Mouse (Mus musculus) intestine, postnatal 0 days (tissue): Measurements from ENCODE around the gene Ms4a4d. TPM values are rescaled to one million over a fixed set of nuclear protein-coding genes. Genes with fewer than 3 reads are reported as not detected.
"Not testable (repeated sequence)": the region's sequence is repeated elsewhere in the genome, so short reads cannot be mapped to it uniquely, and the experiment has no call there.

Source experiments
- ATAC-seq: fragments of 200-750 bp; cut with Nextera tagmentation; 2 replicates; pipeline ENCODE4 v1.8.0; 2017; ENCODE audit warnings: mild to moderate bottlenecking, moderate TSS enrichment, moderate library complexity
- H3K27ac ChIP-seq: fragments of 300-500 bp; sonication (generic); 2 replicates; pipeline ENCODE4 v1.5.1; 2014; ENCODE audit warnings: mild to moderate bottlenecking, low read depth, low read length, moderate library complexity
- H3K27me3 ChIP-seq: fragments of 300-500 bp; sonication (generic); replicated peaks from 2 replicates; pipeline ENCODE4 v1.6.1; 2014; ENCODE audit warnings: low read length, mixed read lengths; ENCODE audit not compliant: control insufficient read depth, insufficient read depth
- H3K36me3 ChIP-seq: fragments of 300-500 bp; sonication (generic); 2 replicates; pipeline ENCODE4 v1.6.1; 2014; ENCODE audit warnings: mild to moderate bottlenecking, moderate library complexity; ENCODE audit not compliant: control insufficient read depth, insufficient read depth
- H3K4me1 ChIP-seq: fragments of 300-500 bp; sonication (generic); replicated peaks from 2 replicates; pipeline ENCODE4 v1.6.1; 2014; ENCODE audit warnings: antibody characterized with exemption, low read length, mixed read lengths; ENCODE audit not compliant: control insufficient read depth, insufficient read depth
- H3K4me2 ChIP-seq: fragments of 300-500 bp; sonication (generic); replicated peaks from 2 replicates; pipeline ENCODE4 v1.6.1; 2014; ENCODE audit warnings: low read depth, mild to moderate bottlenecking, moderate library complexity
- H3K4me3 ChIP-seq: fragments of 300-500 bp; sonication (generic); 2 replicates; pipeline ENCODE4 v1.5.1; 2014; ENCODE audit warnings: low read depth, low read length
- H3K9ac ChIP-seq: fragments of 300-500 bp; sonication (generic); 2 replicates; pipeline ENCODE4 v1.6.1; 2014; ENCODE audit warnings: mild to moderate bottlenecking, low read depth, low read length
- H3K9me3 ChIP-seq: fragments of 300-500 bp; sonication (generic); 2 replicates; pipeline ENCODE4 v1.6.1; 2016; ENCODE audit warnings: mixed run types; ENCODE audit not compliant: control insufficient read depth
- CTCF ChIP-seq: sonication (generic); IDR thresholded peaks from 2 replicates; pipeline ENCODE4 v1.5.1; 2016; ENCODE audit warnings: low read depth, mild to moderate bottlenecking, control low read depth, antibody characterized with exemption, moderate library complexity
- WGBS: fragments of 180-500 bp; shearing (Covaris S2); extraction: QIAGEN DNeasy Blood & Tissue Kit; methylation state at CpG from one replicate; pipeline ENCODE4 v1.1.7; 2014; 5-methylcytosine and 5-hydroxymethylcytosine counted together
- polyA plus RNA-seq: library from polyadenylated mRNA; unstranded; fragments of >200 nt; fragmentation: Nextera tagmentation; extraction: Ambion mirVana; gene quantifications from 2 replicates; pipeline ENCODE4 v1.2.1, GENCODE M21; 2015

Gene Ms4a4d
- polyA plus RNA-seq: 8.7 and 9.4 TPM in 2 replicates

DNA sequence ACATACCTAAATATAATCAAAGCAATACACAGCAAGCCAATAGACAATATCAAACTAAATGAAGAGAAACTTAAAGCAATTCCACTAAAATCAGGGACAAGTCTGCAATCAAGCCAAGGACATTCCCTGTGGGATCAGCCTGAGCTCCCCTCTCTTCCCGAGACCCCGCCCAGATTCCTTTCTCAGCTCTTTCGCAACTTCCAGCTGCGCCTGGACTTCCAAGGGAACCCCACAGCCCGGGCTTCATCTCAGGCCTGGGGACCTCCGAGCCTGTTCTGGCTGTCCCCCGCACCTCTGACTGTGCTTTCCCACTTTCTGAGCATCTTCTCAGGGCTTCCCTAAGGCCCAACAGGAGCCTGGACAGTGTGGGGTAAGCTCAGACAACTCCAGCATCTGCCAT, at the start of gene Ms4a4d:
Ms4a4d (plus strand) TSS at position 209 of the 400 bp plus-strand sequence.
- ATAC-seq: no peak
- Histone ChIP-seq H3K27me3 (no peaks in the 10 kb centered on the region), H3K4me3 (no peak within 1 kb of the TSS), H3K36me3 (no peaks in the 10 kb centered on the region), H3K27ac (no peak within 1 kb of the TSS), H3K9me3 (no peaks in the 10 kb centered on the region), H3K9ac (no peak within 1 kb of the TSS), H3K4me2 (no peak within 1 kb of the TSS), H3K4me1 (no peaks in the 10 kb centered on the region)
- 13% methylated on average over 7 of the region's 7 CpGs for WGBS
- TF ChIP-seq CTCF: no peak

DNA sequence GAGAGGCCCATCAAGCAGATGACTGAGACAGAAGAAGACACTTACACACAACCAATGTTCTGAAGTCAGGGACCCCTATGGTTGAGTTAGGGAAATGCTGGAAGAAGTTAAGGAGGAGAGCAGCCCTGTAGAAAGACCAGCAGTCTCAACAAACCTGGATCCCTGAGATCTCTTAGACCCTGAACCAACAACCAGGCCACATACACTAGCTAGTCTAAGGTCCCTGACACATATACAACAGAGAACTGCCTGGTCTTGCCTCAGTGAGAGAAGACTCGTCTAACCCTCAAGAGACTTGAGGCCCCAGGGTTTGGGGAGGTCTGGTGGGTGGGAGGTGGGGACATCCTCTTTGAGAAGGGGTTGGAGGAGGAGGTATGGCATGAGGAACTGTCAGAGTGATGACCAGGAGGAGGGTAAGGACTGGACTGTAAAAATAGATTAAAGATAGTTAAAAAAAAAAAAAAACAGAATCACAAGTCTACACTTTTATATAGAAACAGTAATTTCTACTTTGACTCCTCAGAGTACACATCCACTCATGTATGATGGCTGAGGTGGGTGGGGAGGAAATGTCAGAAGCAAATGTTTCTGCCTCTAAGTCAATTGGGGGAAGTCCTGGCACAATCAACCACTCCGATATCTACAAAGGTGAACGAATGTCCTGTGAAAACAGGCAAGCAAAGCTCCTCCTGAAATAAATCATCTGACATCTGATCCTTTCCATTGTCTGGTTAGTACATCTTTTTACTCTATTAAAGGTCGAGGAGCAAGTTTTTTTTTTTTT, 45.0 kb upstream of the Ms4a4d start:
- no peak for TF ChIP-seq CTCF
- Histone ChIP-seq H3K4me1 (no peaks in the 10 kb centered on the region), H3K27me3 (no peaks in the 10 kb centered on the region), H3K4me2 (no peak overlapping the region), H3K36me3 (no peaks in the 10 kb centered on the region), H3K9me3 (no peaks in the 10 kb centered on the region), H3K9ac (no peak overlapping the region), H3K4me3 (no peak overlapping the region), H3K27ac (no peak overlapping the region)
- WGBS: 65% methylated on average over 4 of the region's 4 CpGs
- ATAC-seq: no peak

GRCm38 (mm10) chr19:11492671-11493070, 43.9 kb upstream of the Ms4a4d start:
- Histone ChIP-seq H3K4me1 (no peaks in the 10 kb centered on the region), H3K4me3 (no peak overlapping the region), H3K4me2 (no peak overlapping the region), H3K36me3 (no peaks in the 10 kb centered on the region), H3K9me3 (no peaks in the 10 kb centered on the region), H3K9ac (no peak overlapping the region), H3K27me3 (no peaks in the 10 kb centered on the region), H3K27ac (no peak overlapping the region)
- 87% methylated on average over 1 of the region's 1 CpGs for WGBS
- no peak for ATAC-seq
- TF ChIP-seq CTCF: no peak

- Histone ChIP-seq H3K4me3 (no peak overlapping the region), H3K4me1 (no peaks in the 10 kb centered on the region), H3K36me3 (no peaks in the 10 kb centered on the region), H3K9me3 (no peaks in the 10 kb centered on the region), H3K27me3 (no peaks in the 10 kb centered on the region), H3K9ac (no peak overlapping the region), H3K27ac (no peak overlapping the region), H3K4me2 (no peak overlapping the region)
- WGBS: 56% methylated on average over 3 of the region's 3 CpGs
- no peak for ATAC-seq
- no peak for TF ChIP-seq CTCF
Observed at GRCm38 (mm10) chr19:11494519-11494918, 42.1 kb upstream of the Ms4a4d start.

DNA sequence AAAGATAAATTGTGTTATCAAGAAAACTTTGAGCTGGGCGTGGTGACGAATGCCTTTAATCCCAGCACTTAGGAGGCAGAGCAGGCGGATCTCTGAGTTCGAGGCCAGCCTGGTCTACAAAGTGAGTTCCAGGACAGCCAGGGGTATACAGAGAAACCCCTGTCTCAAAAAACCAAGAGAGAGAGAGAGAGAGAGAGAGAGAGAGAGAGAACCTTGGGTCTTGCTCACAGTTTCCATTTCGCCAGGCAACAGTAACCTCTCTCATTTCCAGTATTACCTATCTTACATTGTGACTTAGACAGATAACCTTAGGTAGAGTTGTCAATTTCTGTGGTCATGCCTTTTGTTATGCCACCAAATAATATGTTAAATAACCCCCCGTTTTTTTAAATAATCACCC, 40.2 kb upstream of the Ms4a4d start:
- Histone ChIP-seq H3K27ac (no peak overlapping the region), H3K4me1 (no peaks in the 10 kb centered on the region), H3K9me3 (no peaks in the 10 kb centered on the region), H3K9ac (no peak overlapping the region), H3K36me3 (no peaks in the 10 kb centered on the region), H3K4me2 (no peak overlapping the region), H3K27me3 (no peaks in the 10 kb centered on the region), H3K4me3 (no peak overlapping the region)
- no peak for ATAC-seq
- WGBS: 69% methylated on average over 6 of the region's 6 CpGs
- no peak for TF ChIP-seq CTCF

GRCm38 (mm10) chr19:11497300-11497699, 39.3 kb upstream of the Ms4a4d start:
- H3K9ac ChIP-seq, H3K36me3 ChIP-seq, H3K27ac ChIP-seq, H3K4me3 ChIP-seq, H3K4me2 ChIP-seq, ATAC-seq, H3K27me3 ChIP-seq, H3K4me1 ChIP-seq, H3K9me3 ChIP-seq: not testable (repeated sequence)
- 65% methylated on average over 1 of the region's 1 CpGs for WGBS

DNA sequence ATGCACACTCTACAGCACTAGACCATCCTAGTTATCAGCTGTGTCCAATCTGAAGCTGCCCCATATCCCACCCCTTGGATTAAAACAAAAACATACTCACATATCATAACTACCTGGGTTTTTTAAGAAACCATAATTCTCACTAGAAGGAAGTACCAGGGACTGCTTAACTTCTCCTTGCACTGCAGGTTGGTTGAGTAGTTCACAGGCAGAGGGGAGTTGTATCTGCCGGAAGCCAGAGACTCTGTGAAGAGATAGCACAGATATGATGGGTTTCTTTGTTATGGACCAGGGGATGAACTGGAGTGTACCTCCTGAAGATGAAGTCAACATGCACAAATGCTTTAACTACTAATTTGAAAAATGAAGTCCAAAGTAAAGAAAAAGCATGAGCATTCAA, 35.8 kb upstream of the Ms4a4d start:
- Histone ChIP-seq H3K27me3 (no peaks in the 10 kb centered on the region), H3K9me3 (no peaks in the 10 kb centered on the region), H3K9ac (no peak overlapping the region), H3K4me2 (no peak overlapping the region), H3K27ac (no peak overlapping the region), H3K4me3 (no peak overlapping the region), H3K4me1 (no peaks in the 10 kb centered on the region), H3K36me3 (no peaks in the 10 kb centered on the region)
- WGBS: 84% methylated on average over 1 of the region's 1 CpGs
- TF ChIP-seq CTCF: no peak
- no peak for ATAC-seq
